Mouse (Mus musculus) heart, embryonic 14.5 days (tissue): ENCODE results near the gene Olfr770. TPM values are rescaled to one million over a fixed set of nuclear protein-coding genes. Genes with fewer than 3 reads are reported as not detected.
"Not testable (repeated sequence)": the region's sequence is repeated elsewhere in the genome, so short reads cannot be mapped to it uniquely, and the experiment has no call there.

Experiments used
- ATAC-seq: fragments of 200-750 bp; cut with Nextera tagmentation; 2 replicates; pipeline ENCODE4 v1.8.0; 2017; ENCODE audit warnings: low read depth, moderate TSS enrichment; ENCODE audit not compliant: insufficient number of reproducible peaks, insufficient read depth, low FRiP score
- H3K27ac ChIP-seq, 2 experiments: fragments of 200-500 bp in 1 of 2; fragments of 300-500 bp in 1 of 2; sonication (generic) in 1 of 2; replicated peaks in 1 of 2; 2 replicates each; pipeline ENCODE4 v1.5.1; 2012 to 2014; ENCODE audit warnings: low read depth in 2 of 2, low read length in 2 of 2, control low read depth in 1 of 2, mild to moderate bottlenecking in 1 of 2, mixed read lengths in 1 of 2; ENCODE audit not compliant: control insufficient read depth in 1 of 2, insufficient read depth in 1 of 2
- H3K27me3 ChIP-seq: fragments of 300-500 bp; sonication (generic); 2 replicates; pipeline ENCODE4 v1.6.1; 2014; ENCODE audit warnings: mild to moderate bottlenecking, low read length, control low read depth; ENCODE audit not compliant: control insufficient read depth, insufficient read depth
- H3K36me3 ChIP-seq: fragments of 300-500 bp; sonication (generic); 2 replicates; pipeline ENCODE4 v1.6.1; 2014; ENCODE audit warnings: mild to moderate bottlenecking, control low read depth, low read length, mixed read lengths; ENCODE audit not compliant: control insufficient read depth, insufficient read depth
- H3K4me1 ChIP-seq, 2 experiments: fragments of 200-500 bp in 1 of 2; fragments of 300-500 bp in 1 of 2; sonication (generic) in 1 of 2; 2 replicates each; pipeline ENCODE4 v1.6.1; 2012 to 2014; ENCODE audit warnings: low read length in 2 of 2, control low read depth in 1 of 2, mixed read lengths in 1 of 2; ENCODE audit not compliant: control insufficient read depth in 2 of 2, insufficient read depth in 2 of 2
- H3K4me2 ChIP-seq: fragments of 300-500 bp; sonication (generic); 2 replicates; pipeline ENCODE4 v1.6.1; 2014; ENCODE audit warnings: mild to moderate bottlenecking, low read length
- H3K4me3 ChIP-seq, 2 experiments: fragments of 200-500 bp in 1 of 2; fragments of 300-500 bp in 1 of 2; sonication (generic) in 1 of 2; 2 replicates each; pipeline ENCODE4 v1.5.1; 2012 to 2014; ENCODE audit warnings: low read length in 2 of 2, mild to moderate bottlenecking in 2 of 2, control low read depth in 1 of 2, low read depth in 1 of 2, moderate library complexity in 1 of 2; ENCODE audit not compliant: control insufficient read depth in 1 of 2, insufficient read depth in 1 of 2
- H3K9ac ChIP-seq: fragments of 300-500 bp; sonication (generic); 2 replicates; pipeline ENCODE4 v1.6.1; 2014; ENCODE audit warnings: mild to moderate bottlenecking, low read length
- H3K9me3 ChIP-seq: fragments of 300-500 bp; sonication (generic); 2 replicates; pipeline ENCODE4 v1.6.1; 2016; ENCODE audit warnings: low read length, control low read depth; ENCODE audit not compliant: control insufficient read depth
- WGBS: fragments of 180-500 bp; shearing (Covaris S2); extraction: QIAGEN DNeasy Blood & Tissue Kit; methylation state at CpG from one replicate; pipeline ENCODE4 v1.1.7; 2014; 5-methylcytosine and 5-hydroxymethylcytosine counted together
- polyA plus RNA-seq: library from polyadenylated mRNA; unstranded; fragments of >200 nt; fragmentation: Nextera tagmentation; extraction: Ambion mirVana; gene quantifications from 2 replicates; pipeline ENCODE4 v1.2.1, GENCODE M21; 2014

Olfr770 gene
- not detected in 2 replicates for polyA plus RNA-seq

DNA sequence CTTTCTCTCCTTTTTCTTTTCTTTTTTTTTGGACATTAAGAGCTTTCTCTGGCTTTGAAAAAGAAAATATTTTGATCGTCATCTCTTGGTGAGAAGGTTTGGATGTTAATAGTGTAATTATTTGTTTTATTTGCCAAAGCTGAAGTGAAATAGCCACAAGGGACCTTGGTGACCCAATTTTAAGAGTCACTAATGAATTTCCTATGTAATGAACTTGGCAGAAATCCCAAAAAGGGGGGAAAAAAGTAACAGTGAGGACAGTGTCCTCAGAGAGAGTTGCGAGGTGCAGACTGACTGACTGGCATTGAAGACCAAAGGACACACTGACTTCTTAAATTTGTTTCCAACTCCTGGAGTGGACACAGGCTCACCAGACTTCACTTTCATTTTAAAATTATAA is at the start of gene Olfr770:
TSS of gene Olfr770 (minus strand) at position 101 of the 400 bp plus-strand sequence.
- Histone ChIP-seq H3K9me3 (no peaks in the 10 kb centered on the region), H3K36me3 (no peaks in the 10 kb centered on the region), H3K9ac (no peak within 1 kb of the TSS), H3K4me2 (no peak within 1 kb of the TSS), H3K27ac (no peak within 1 kb of the TSS), H3K4me1 (no peaks in the 10 kb centered on the region), H3K4me3 (no peak within 1 kb of the TSS), H3K27me3 (no peaks in the 10 kb centered on the region)
- 81% methylated on average over 2 of the region's 2 CpGs for WGBS
- no peak for ATAC-seq

DNA sequence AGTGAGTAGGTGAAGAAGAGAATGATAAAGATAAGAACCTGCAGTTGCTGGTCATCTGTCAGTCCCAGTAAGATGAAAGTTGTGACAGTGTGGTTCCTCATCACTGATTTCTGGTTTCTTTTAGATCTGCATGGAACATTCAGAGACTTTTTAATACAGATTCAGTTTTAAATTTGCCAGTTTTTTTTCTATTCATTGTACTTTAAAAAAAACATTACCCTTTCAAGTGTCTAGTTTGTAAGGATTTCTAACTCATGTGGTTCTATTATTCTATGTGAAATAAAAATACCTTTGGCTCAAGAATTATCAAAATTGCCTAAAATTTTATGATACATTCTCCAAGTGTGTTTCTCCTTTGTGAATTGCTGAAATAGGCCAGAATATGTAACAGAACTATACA is 48.5 kb upstream of the Olfr770 start, which contains the start of gene Olfr773:
TSS of gene Olfr773 (minus strand) at position 101 of the 400 bp plus-strand sequence.
- not testable (repeated sequence) for ATAC-seq, H3K4me1 ChIP-seq, H3K9ac ChIP-seq, H3K36me3 ChIP-seq, H3K4me2 ChIP-seq, H3K27me3 ChIP-seq, H3K27ac ChIP-seq, H3K4me3 ChIP-seq, H3K9me3 ChIP-seq

DNA sequence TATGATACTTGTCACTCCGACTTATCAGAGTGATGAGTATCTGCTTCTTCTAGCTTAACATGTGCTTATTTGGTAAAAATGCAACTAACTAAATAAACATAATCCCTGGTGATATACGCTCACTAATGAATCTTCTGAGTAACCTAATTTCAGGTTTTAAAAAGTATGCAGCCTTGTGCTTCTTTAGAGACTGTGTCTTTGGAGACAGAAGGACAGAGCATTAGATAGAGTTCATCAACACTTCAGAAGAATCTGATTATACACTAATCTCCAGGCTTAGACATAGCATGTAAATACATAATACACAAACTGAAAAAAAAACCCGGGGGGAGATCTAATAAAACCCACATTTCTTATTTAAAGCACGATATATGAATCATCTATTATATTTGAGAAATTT is 39.0 kb upstream of the Olfr770 start, which contains the start of gene Olfr772:
TSS of gene Olfr772 (minus strand) at position 101 of the 400 bp plus-strand sequence.
- H3K4me1 ChIP-seq, H3K4me2 ChIP-seq, H3K27ac ChIP-seq, ATAC-seq, H3K9me3 ChIP-seq, H3K4me3 ChIP-seq, H3K9ac ChIP-seq, H3K27me3 ChIP-seq, H3K36me3 ChIP-seq: not testable (repeated sequence)
- WGBS = 67% methylated on average over 3 of the region's 4 CpGs

DNA sequence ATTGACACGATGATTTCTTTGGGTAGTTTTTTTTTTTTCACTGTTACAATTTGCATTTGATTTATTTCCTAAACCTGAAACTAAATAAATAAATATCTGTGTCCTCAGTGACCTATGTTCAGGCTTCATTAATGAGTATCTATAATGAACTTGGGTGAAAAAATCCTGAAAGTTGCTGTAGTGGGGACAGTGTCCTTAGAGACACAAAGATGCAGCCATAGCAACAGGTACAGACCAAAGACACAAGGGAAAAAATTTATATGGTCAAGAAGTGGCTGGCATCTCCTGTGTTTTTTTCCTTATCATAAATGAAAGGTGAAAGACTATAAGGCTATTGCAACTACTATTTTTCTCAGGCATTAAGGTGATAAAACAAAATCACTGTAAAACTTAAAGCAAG is 25.9 kb upstream of the Olfr770 start, which contains the start of gene Olfr771:
TSS of gene Olfr771 (minus strand) at position 101 of the 400 bp plus-strand sequence.
- Histone ChIP-seq H3K9me3 (no peaks in the 10 kb centered on the region), H3K4me1 (no peaks in the 10 kb centered on the region), H3K9ac (no peak within 1 kb of the TSS), H3K4me3 (no peak within 1 kb of the TSS), H3K27ac (no peak within 1 kb of the TSS), H3K4me2 (no peak within 1 kb of the TSS), H3K27me3 (no peaks in the 10 kb centered on the region), H3K36me3 (no peaks in the 10 kb centered on the region)
- whole genome bisulfite sequencing = 60% methylated on average over 1 of the region's 1 CpGs
- ATAC-seq = no peak

DNA sequence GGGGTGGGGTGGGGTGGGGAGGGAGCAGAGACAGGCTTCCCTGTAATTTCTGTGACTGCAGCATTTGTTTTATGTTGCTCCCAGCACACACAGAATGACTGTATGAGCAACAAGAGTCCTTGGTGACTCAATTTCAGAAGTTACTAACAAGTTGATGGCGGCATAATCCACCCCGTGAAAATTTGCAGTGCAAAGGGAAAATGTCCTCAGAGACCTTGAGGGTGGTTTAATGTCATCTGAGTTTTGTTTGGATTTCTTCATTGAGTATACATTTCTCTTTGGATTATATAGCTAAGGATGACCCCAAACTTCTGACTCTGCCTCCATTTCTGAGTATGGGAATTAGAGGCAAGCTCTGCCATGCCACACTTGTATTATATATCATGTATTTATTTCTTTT is 21.0 kb downstream of the Olfr770 start, which contains the start of gene Olfr769:
TSS of gene Olfr769 (minus strand) at position 101 of the 400 bp plus-strand sequence.
- Histone ChIP-seq H3K9ac (no peak within 1 kb of the TSS), H3K4me1 (no peaks in the 10 kb centered on the region), H3K27me3 (no peaks in the 10 kb centered on the region), H3K9me3 (peaks cover 5% of the 10 kb centered on the region; the same call in 1 of the 2 replicates), H3K4me2 (no peak within 1 kb of the TSS), H3K4me3 (no peak within 1 kb of the TSS), H3K36me3 (no peaks in the 10 kb centered on the region), H3K27ac (no peak within 1 kb of the TSS)
- whole genome bisulfite sequencing = 67% methylated on average over 2 of the region's 2 CpGs
- no peak for ATAC-seq

DNA sequence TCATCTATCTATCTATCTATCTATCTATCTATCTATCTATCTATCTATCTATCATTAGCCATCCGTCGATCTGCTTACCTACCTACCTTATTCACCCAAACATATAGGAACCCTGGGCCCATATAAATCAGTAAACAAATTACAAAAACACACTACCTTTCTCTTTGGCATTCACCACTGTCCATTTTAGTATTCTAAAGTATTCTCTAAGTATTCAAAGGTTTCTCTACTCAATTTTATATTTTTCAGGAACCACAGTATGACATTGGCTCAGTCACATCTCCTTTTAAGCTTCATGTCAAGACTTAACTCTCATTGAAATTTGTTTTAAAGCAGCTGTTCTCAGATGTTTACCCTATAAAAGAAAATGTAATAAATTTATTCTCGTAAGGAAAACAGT is 23.7 kb downstream of the Olfr770 start:
- H3K4me3 ChIP-seq = no peak overlapping the region
- no peaks in the 10 kb centered on the region for H3K36me3 ChIP-seq
- no peak for ATAC-seq
- H3K4me1 ChIP-seq = no peaks in the 10 kb centered on the region
- no peak overlapping the region for H3K27ac ChIP-seq
- no peaks in the 10 kb centered on the region for H3K27me3 ChIP-seq
- H3K4me2 ChIP-seq = no peak overlapping the region
- H3K9me3 ChIP-seq = peaks cover 9% of the 10 kb centered on the region
- WGBS = 96% methylated on average over 3 of the region's 3 CpGs
- H3K9ac ChIP-seq = no peak overlapping the region

DNA sequence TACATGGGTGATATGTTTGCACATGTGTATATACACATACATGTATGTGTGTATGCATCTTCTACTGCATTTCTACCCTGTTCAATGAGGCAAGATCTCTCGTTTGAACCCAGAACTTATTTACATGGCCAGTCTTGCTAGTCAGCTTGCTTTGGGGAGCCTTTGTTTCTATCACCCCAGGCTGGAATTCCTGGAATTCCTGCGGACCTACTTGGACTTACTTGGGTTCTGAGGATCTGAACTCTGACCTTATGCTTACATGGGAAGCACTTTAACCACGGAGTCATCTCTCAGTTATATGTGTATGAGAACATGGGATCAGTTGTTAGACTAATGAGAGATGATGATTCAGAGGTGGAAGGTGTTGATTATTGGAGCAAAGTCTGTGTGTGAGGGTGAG is 37.6 kb downstream of the Olfr770 start:
- ATAC-seq = no peak
- Histone ChIP-seq H3K36me3 (no peaks in the 10 kb centered on the region), H3K9me3 (no peaks in the 10 kb centered on the region), H3K4me1 (no peaks in the 10 kb centered on the region), H3K4me3 (no peak overlapping the region), H3K27me3 (no peaks in the 10 kb centered on the region), H3K9ac (no peak overlapping the region), H3K4me2 (no peak overlapping the region), H3K27ac (no peak overlapping the region)
- WGBS = 29% methylated on average over 3 of the region's 3 CpGs

DNA sequence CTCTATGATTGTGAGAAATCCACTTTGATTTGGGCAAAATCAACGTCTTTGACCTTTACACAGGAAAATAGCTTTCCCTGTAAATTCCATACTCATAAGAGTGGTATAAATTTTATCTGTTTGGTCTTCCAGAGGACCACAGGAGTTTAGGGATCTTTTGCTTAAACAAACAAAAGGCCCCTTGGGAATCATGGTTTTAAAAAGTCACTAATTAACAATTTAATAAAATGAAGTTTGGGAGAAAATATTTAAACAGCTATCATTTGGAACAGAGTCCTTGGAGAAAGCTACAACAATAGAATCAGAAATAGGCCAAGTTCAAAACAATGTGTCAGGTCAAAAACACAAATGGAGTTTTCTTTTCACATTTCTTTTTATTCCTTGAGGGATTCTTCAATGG is 39.5 kb downstream of the Olfr770 start, which contains the start of gene Olfr768:
TSS of gene Olfr768 (minus strand) at position 101 of the 400 bp plus-strand sequence.
- H3K9ac ChIP-seq = no peak within 1 kb of the TSS
- no peak within 1 kb of the TSS for H3K4me2 ChIP-seq
- H3K27me3 ChIP-seq = no peaks in the 10 kb centered on the region
- 65% methylated on average over 1 of the region's 1 CpGs for WGBS
- H3K36me3 ChIP-seq = no peaks in the 10 kb centered on the region
- no peak within 1 kb of the TSS for H3K27ac ChIP-seq
- ATAC-seq = no peak
- no peak within 1 kb of the TSS for H3K4me3 ChIP-seq
- no peaks in the 10 kb centered on the region for H3K4me1 ChIP-seq
- H3K9me3 ChIP-seq = no peaks in the 10 kb centered on the region
